Mouse (Mus musculus): Measurements from ENCODE around the gene Adamtsl3. TPM values are rescaled to one million over a fixed set of nuclear protein-coding genes. Genes with fewer than 3 reads are reported as not detected.
A peak's percentile ranks its signal among the peaks of the same experiment; 100 is the strongest.

The Adamtsl3 gene
- polyA plus RNA-seq, 1 experiment, result 0.34 TPM

DNA sequence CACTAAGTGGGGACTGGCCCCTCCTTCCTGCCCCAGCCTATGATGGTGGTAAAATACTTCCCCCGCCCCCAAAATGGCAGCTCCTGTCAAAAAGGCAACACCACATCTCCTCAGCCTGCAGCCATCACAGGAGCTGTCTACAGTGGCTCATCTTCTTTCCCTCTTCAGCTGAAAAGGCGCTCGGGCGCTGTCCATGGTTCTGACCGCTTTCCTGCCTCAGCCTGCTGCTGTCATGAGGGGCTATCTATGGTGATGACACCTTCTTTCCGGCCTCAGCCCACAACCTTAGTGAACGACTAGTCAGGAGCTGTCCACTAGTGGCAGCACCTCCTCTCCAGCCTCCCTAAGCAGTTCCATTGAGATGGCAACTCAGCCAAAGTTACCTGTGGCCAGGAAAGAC lies 289.8 kb downstream of the Adamtsl3 start:
- Histone ChIP-seq H3K36me3 (ENCODE audit: control insufficient read depth, insufficient read depth, low read length, poor library complexity, severe bottlenecking) (no peaks in the 10 kb centered on the region), H3K27me3 (ENCODE audit: control insufficient read depth, insufficient read depth, low read length, poor library complexity, severe bottlenecking) (no peaks in the 10 kb centered on the region), H3K9ac (ENCODE audit: low read depth, poor library complexity, severe bottlenecking) (no peak overlapping the region), H3K9me3 (replicated peaks; ENCODE audit: control insufficient read depth, insufficient read depth, low read length, poor library complexity, severe bottlenecking) (no peaks in the 10 kb centered on the region), H3K4me1 (ENCODE audit: control insufficient read depth, insufficient read depth, low read length) (no peaks in the 10 kb centered on the region), H3K4me3 (ENCODE audit: low read depth, low read length) (no peak overlapping the region), H3K27ac (ENCODE audit: insufficient read depth, low read length) (no peak overlapping the region)
- TF ChIP-seq POLR2A (IDR thresholded peaks at IDR 0.05; ENCODE audit: insufficient read depth, low read length) (no peak), CTCF (IDR thresholded peaks at IDR 0.05; ENCODE audit: low read depth, low read length) (no peak), EP300 (IDR thresholded peaks at IDR 0.05; ENCODE audit: insufficient read depth, low read depth, low read length) (no peak)

DNA sequence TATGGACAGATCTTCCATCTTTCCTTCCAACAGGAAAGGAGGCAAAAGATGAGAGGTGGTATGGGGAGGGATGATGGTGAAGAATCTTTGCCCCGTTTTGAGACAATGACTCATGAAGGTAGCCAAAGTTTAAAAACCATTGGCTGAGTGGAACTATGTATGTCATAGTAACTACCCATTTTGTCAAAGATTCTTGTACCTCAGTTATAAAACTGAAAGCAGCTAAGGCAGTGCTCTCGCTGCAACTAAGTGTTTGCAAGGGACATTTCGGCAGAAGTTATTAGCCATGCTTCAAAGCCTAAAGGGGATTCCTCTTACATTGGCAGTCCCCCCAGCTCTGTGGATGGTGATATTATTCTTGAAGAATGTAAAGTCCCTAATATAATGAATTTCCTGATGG lies 311.7 kb downstream of the Adamtsl3 start:
- Histone ChIP-seq H3K36me3 (ENCODE audit: control insufficient read depth, insufficient read depth, low read length, poor library complexity, severe bottlenecking) (peaks cover 3% of the 10 kb centered on the region), H3K9ac (ENCODE audit: low read depth, poor library complexity, severe bottlenecking) (no peak overlapping the region), H3K9me3 (replicated peaks; ENCODE audit: control insufficient read depth, insufficient read depth, low read length, poor library complexity, severe bottlenecking) (no peaks in the 10 kb centered on the region), H3K27ac (ENCODE audit: insufficient read depth, low read length) (no peak overlapping the region), H3K4me3 (ENCODE audit: low read depth, low read length) (no peak overlapping the region), H3K4me1 (ENCODE audit: control insufficient read depth, insufficient read depth, low read length) (no peaks in the 10 kb centered on the region), H3K27me3 (ENCODE audit: control insufficient read depth, insufficient read depth, low read length, poor library complexity, severe bottlenecking) (no peaks in the 10 kb centered on the region)
- TF ChIP-seq POLR2A (IDR thresholded peaks at IDR 0.05; ENCODE audit: insufficient read depth, low read length) (no peak), CTCF (IDR thresholded peaks at IDR 0.05; ENCODE audit: low read depth, low read length) (no peak), EP300 (IDR thresholded peaks at IDR 0.05; ENCODE audit: insufficient read depth, low read depth, low read length) (no peak)

DNA sequence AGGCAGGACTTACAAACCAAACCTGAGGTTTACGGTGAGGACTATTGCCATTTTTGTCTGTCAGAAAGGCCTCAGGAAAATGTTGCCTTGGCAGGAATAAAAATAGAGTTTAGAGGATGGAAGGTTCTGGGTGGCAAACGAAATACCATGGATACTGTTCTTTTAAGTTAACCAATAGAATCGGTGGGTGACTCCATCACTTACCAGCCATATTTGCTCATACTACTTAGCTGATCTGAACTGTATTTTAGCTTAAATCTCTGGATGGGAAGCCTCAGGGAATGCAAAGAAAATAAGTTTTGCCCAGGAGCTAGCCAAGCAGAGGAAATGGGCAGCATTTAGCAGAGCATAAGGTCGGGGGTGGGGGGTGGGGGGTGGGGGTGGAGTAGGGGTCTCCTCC lies 312.4 kb downstream of the Adamtsl3 start:
- no peak overlapping the region for H3K27ac ChIP-seq (ENCODE audit: insufficient read depth, low read length)
- peak overlapping the region; percentile 92 for H3K4me3 ChIP-seq (ENCODE audit: low read depth, low read length)
- no peak overlapping the region; the same call in 1 of the 2 replicates for H3K9ac ChIP-seq (ENCODE audit: low read depth, poor library complexity, severe bottlenecking)
- H3K4me1 ChIP-seq (ENCODE audit: control insufficient read depth, insufficient read depth, low read length), result no peaks in the 10 kb centered on the region
- TF ChIP-seq POLR2A (IDR thresholded peaks at IDR 0.05; ENCODE audit: insufficient read depth, low read length) (no peak), CTCF (IDR thresholded peaks at IDR 0.05; ENCODE audit: low read depth, low read length) (no peak)
- H3K27me3 ChIP-seq (ENCODE audit: control insufficient read depth, insufficient read depth, low read length, poor library complexity, severe bottlenecking), result no peaks in the 10 kb centered on the region
- no peaks in the 10 kb centered on the region for H3K9me3 ChIP-seq (replicated peaks; ENCODE audit: control insufficient read depth, insufficient read depth, low read length, poor library complexity, severe bottlenecking)
- peaks cover 4% of the 10 kb centered on the region for H3K36me3 ChIP-seq (ENCODE audit: control insufficient read depth, insufficient read depth, low read length, poor library complexity, severe bottlenecking)

DNA sequence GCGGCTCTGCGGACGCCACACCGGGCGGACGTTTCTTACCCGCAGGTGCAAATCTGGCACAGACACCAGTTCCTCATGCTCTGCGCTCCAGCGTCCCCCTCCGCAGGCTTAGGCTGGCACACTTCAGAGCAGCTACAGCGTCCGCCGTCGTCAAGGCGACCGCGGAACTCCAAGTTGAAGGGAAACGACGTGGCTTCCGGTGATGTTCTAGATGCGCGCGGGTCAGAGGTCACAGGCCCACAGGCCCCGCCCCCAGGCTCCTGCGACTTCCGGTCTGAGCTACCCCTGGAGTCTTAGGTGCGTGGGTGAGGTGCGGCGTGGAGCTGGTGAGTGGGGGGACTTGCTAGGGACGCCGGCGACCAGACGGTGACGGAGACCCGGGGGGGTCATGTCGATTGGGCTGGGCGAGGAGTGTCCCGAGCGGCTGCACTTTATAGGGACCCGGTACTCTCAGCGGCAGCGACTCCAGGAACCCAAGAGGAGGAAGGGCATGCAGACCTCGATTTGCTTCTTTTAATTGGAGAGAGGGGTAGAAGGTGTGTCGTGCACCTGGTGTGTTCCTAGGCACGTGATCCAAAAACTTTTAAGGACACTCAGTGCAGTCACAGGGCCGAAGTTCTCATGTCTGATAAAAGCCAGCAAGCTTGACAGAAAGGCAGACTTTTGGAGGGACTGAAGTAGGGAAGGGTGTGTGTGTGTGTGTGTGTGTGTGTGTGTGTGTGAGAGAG lies 313.0 kb downstream of the Adamtsl3 start, which contains the start of the genes Saxo2 and Efl1:
Gene Saxo2, minus strand, starts transcription at position 176 of the 728 bp plus-strand sequence.
Gene Efl1, plus strand, starts transcription at position 262 of the 728 bp plus-strand sequence.
- Histone ChIP-seq H3K36me3 (ENCODE audit: control insufficient read depth, insufficient read depth, low read length, poor library complexity, severe bottlenecking) (peaks cover 4% of the 10 kb centered on the region), H3K9me3 (replicated peaks; ENCODE audit: control insufficient read depth, insufficient read depth, low read length, poor library complexity, severe bottlenecking) (no peaks in the 10 kb centered on the region), H3K27ac (ENCODE audit: insufficient read depth, low read length) (no peak within 1 kb of the TSS), H3K4me1 (ENCODE audit: control insufficient read depth, insufficient read depth, low read length) (no peaks in the 10 kb centered on the region), H3K27me3 (ENCODE audit: control insufficient read depth, insufficient read depth, low read length, poor library complexity, severe bottlenecking) (no peaks in the 10 kb centered on the region), H3K9ac (ENCODE audit: low read depth, poor library complexity, severe bottlenecking) (peak within 1 kb of the TSS; percentile 55), H3K4me3 (ENCODE audit: low read depth, low read length) (peak within 1 kb of the TSS; percentile 92)
- TF ChIP-seq CTCF (IDR thresholded peaks at IDR 0.05; ENCODE audit: low read depth, low read length), result no peak
- no peak for TF ChIP-seq EP300 (IDR thresholded peaks at IDR 0.05; ENCODE audit: insufficient read depth, low read depth, low read length)
- no peak for TF ChIP-seq POLR2A (IDR thresholded peaks at IDR 0.05; ENCODE audit: insufficient read depth, low read length)

DNA sequence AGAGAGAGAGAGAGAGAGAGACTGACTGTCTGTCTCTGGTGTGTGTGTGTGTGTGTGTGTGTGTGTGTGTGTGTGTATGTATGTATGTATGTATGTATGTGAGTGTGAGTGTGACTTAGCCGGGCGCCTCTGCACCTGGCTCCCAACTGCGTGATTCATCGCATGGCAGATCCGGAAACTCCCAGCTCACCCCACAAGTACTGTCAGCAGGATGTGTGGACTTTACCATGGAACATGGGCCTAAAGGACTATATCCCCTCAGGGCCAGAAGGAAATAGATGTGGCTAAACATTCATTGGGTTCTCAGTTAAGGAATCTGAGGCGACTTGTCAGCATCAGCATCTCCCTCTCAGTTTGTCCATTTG lies 313.6 kb downstream of the Adamtsl3 start:
- Histone ChIP-seq H3K4me3 (ENCODE audit: low read depth, low read length) (peak overlapping the region; percentile 92), H3K4me1 (ENCODE audit: control insufficient read depth, insufficient read depth, low read length) (no peaks in the 10 kb centered on the region), H3K9ac (ENCODE audit: low read depth, poor library complexity, severe bottlenecking) (peak overlapping the region; percentile 55), H3K9me3 (replicated peaks; ENCODE audit: control insufficient read depth, insufficient read depth, low read length, poor library complexity, severe bottlenecking) (no peaks in the 10 kb centered on the region), H3K27me3 (ENCODE audit: control insufficient read depth, insufficient read depth, low read length, poor library complexity, severe bottlenecking) (no peaks in the 10 kb centered on the region), H3K27ac (ENCODE audit: insufficient read depth, low read length) (no peak overlapping the region), H3K36me3 (ENCODE audit: control insufficient read depth, insufficient read depth, low read length, poor library complexity, severe bottlenecking) (peaks cover 4% of the 10 kb centered on the region)
- no peak for TF ChIP-seq CTCF (IDR thresholded peaks at IDR 0.05; ENCODE audit: low read depth, low read length)
- no peak for TF ChIP-seq POLR2A (IDR thresholded peaks at IDR 0.05; ENCODE audit: insufficient read depth, low read length)
- TF ChIP-seq EP300 (IDR thresholded peaks at IDR 0.05; ENCODE audit: insufficient read depth, low read depth, low read length), result no peak

Other genes starting within 250 kb of the Adamtsl3 start
- gene Sh3gl3, start 161.9 kb upstream of the Adamtsl3 start, polyA plus RNA-seq (2011; ENCODE audit: insufficient read depth, insufficient read length, low read depth, missing spikeins), result 16.8 and 20.9 TPM in 2 replicates

All from ES-Bruce4 (cell line).